13 mouse cellular contexts compared by ENCODE assay signal in the genomic region with DNA sequence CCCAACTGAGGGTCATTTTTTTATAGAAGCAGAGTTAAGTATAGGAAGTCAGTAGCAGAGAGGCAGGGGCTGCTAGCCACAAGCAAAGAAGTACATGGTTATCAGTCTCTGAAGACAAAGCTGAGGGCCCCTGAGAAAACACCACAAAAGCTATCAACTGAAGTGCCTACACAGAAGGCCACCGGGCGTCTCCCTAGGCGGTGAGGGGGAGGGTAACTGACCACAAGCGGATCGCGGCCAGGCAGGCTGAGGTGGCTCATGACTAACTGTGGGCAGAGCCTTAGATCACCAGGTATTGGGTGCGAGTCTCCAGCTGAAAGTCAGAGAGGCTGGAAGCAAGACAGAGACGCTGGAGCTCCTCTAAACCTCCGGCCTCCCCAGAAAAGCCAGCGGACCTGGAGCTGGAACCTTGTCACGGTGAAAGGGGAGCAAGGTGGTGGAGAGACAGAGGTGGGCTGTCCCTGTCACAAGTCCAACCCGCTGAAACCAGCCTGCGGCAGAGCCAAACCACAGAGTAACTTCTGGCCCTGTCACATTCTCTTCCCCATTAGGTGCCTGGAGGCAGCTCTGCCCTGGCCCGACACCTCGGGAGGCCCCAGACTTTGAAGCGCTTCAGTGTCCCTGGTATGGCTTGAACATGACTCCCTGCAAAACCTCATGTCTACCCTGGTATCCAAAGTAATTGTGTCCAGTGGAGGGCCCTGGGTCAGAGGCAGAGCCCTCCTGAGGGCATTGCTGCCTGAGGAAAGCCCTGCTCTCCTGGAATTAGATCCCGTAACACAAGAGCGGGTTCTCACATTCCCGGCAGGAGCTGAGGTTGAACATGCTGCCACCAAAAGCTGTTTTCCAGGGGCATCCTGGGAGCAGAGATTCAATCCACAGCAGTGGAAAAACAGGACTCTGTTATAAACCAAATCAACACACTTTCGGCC.
DNase-seq lines count a peak whose midpoint lies in the region; ATAC-seq and TF ChIP-seq lines count a peak whose summit lies in the region.
"Had no signal": no experiment of that assay in that cellular context is flagged by ENCODE, and none has a peak within 500 bp of the region (broad histone marks: within the 10 kb centered on the region; RNA-seq: fewer than 3 reads in every experiment).

No protein-coding gene starts in this region.

- no peak overlapping the region for H3K4me3 ChIP-seq in kidney, embryonic 16.5 days (ENCODE audit: low read length)
- H3K4me3 ChIP-seq in G1E (ENCODE audit: low read depth, low read length) = peak overlapping the region; percentile 63; the same call in 1 of the 2 replicates
- 0 out of 2 replicates have a peak overlapping the region, but pooled peaks have one; percentile 3 for H3K4me3 ChIP-seq in liver, postnatal 0 days (ENCODE audit: low read depth, low read length)

- H3K4me2 ChIP-seq in kidney, embryonic 16.5 days (replicated peaks; ENCODE audit: low read depth, low read length) = no peak overlapping the region
- H3K4me2 ChIP-seq in liver, postnatal 0 days (ENCODE audit: low read depth, low read length) = peak overlapping the region; percentile 48

- peaks cover 8% of the 10 kb centered on the region for H3K36me3 ChIP-seq in kidney, embryonic 16.5 days (ENCODE audit: insufficient read depth, low read length)
- peaks cover 2% of the 10 kb centered on the region for H3K36me3 ChIP-seq in G1E (replicated peaks)
- no peaks in the 10 kb centered on the region for H3K36me3 ChIP-seq in liver, postnatal 0 days (replicated peaks; ENCODE audit: insufficient read depth, low read length)

- peak; percentile 61 for ATAC-seq in kidney, embryonic 16.5 days (ENCODE audit: low FRiP score, low TSS enrichment)
- ATAC-seq in G1E (ENCODE audit: extremely low read depth, insufficient number of reproducible peaks, low FRiP score, poor library complexity, severe bottlenecking) = peak; percentile 58
- ATAC-seq in liver, postnatal 0 days = peak; percentile 59
- ATAC-seq: lung, postnatal 0 days had no signal

- no peak for DNase-seq in kidney, adult 18-20 months
- peak; percentile 22 for DNase-seq in G1E (ENCODE audit: low spot score)
- peak; percentile 23 for DNase-seq in c-Kit-positive CD71-positive TER-119-negative erythroid progenitor cells, embryonic 14.5 days (ENCODE audit: low read depth)
- peak; percentile 45 for DNase-seq in liver, postnatal 0 days
- DNase-seq in T-cell, adult 2 months (ENCODE audit: low spot score) = no peak
- DNase-seq in gastrocnemius, postnatal 10 days = no peak
- DNase-seq in layer of hippocampus, adult 9-10 months (ENCODE audit: low spot score) = no peak
- DNase-seq: embryo, embryonic 11 days; gastrocnemius, postnatal 36 days; kidney, postnatal 10 days; thymus, postnatal 4 days had no signal

- 0 out of 2 replicates have a peak overlapping the region, but pooled peaks have one; percentile 27 for H3K9ac ChIP-seq in kidney, embryonic 16.5 days (replicated peaks; ENCODE audit: low read length)
- no peak overlapping the region for H3K9ac ChIP-seq in liver, postnatal 0 days (replicated peaks)

- peak overlapping the region; percentile 43; the same call in 1 of the 2 replicates for H3K27ac ChIP-seq in kidney, embryonic 16.5 days (ENCODE audit: low read length)
- peak overlapping the region; percentile 58 for H3K27ac ChIP-seq in liver, postnatal 0 days (ENCODE audit: low read depth)

- H3K27me3 ChIP-seq in kidney, embryonic 16.5 days (ENCODE audit: insufficient read depth, low read length) = no peaks in the 10 kb centered on the region
- no peaks in the 10 kb centered on the region for H3K27me3 ChIP-seq in G1E (ENCODE audit: insufficient read depth, low read length)
- H3K27me3 ChIP-seq in liver, postnatal 0 days (ENCODE audit: insufficient read depth, low read length) = no peaks in the 10 kb centered on the region

- TF ChIP-seq CTCF in G1E (IDR thresholded peaks at IDR 0.05; ENCODE audit: low read depth, low read length) = no peak
- TF ChIP-seq CTCF in liver, postnatal 0 days (IDR thresholded peaks at IDR 0.05; ENCODE audit: low read depth) = no peak

- no peaks in the 10 kb centered on the region for H3K9me3 ChIP-seq in kidney, embryonic 16.5 days (ENCODE audit: low read length)
- H3K9me3 ChIP-seq in G1E (replicated peaks) = peaks cover 52% of the 10 kb centered on the region
- no peaks in the 10 kb centered on the region for H3K9me3 ChIP-seq in liver, postnatal 0 days (ENCODE audit: low read length)

- 52% methylated on average over 20 of the region's 20 CpGs for WGBS in kidney, embryonic 16.5 days
- 44% methylated on average over 20 of the region's 20 CpGs for WGBS in liver, postnatal 0 days (ENCODE audit: insufficient replicate concordance)

- peaks cover 25% of the 10 kb centered on the region for H3K4me1 ChIP-seq in kidney, embryonic 16.5 days (ENCODE audit: insufficient read depth, low read length)
- H3K4me1 ChIP-seq in G1E (ENCODE audit: insufficient read depth, low read depth, low read length) = peaks cover 51% of the 10 kb centered on the region
- peaks cover 5% of the 10 kb centered on the region for H3K4me1 ChIP-seq in liver, postnatal 0 days (ENCODE audit: insufficient read depth)

- no peak for TF ChIP-seq EP300 in liver, postnatal 0 days (IDR thresholded peaks at IDR 0.05; ENCODE audit: low read depth)

Comparison
In these comparisons a context has a peak if more than half of its experiments do, and no peak if none do; other contexts are left out.
1. DNase-seq: peak in G1E (single experiment), c-Kit-positive CD71-positive TER-119-negative erythroid progenitor cells, embryonic 14.5 days (single experiment) and liver, postnatal 0 days (single experiment); none in kidney, adult 18-20 months (single experiment), T-cell, adult 2 months (single experiment), gastrocnemius, postnatal 10 days (single experiment) and layer of hippocampus, adult 9-10 months (single experiment).
2. Peak in every context shown above with its lines, with median percentiles within 50 percentile points of each other: ATAC-seq.